Mouse (Mus musculus) brain, embryonic 14.5 days (tissue): Measurements from ENCODE around the gene Smoc1.

ENCODE experiments used
- CTCF ChIP-seq: fragments of 200-500 bp; IDR thresholded peaks from 2 replicates; pipeline ENCODE4 v1.5.1; 2012; ENCODE audit warnings: inconsistent platforms, mild to moderate bottlenecking, moderate library complexity, borderline replicate concordance; ENCODE audit not compliant: insufficient read depth, insufficient read length; ENCODE audit errors: extremely low read depth
- POLR2A ChIP-seq: fragments of 200-500 bp; IDR thresholded peaks from 2 replicates; pipeline ENCODE4 v1.6.1; 2012; ENCODE audit warnings: mild to moderate bottlenecking, inconsistent platforms, borderline replicate concordance; ENCODE audit not compliant: poor library complexity, insufficient read depth, insufficient read length, severe bottlenecking; ENCODE audit errors: extremely low read depth

DNA sequence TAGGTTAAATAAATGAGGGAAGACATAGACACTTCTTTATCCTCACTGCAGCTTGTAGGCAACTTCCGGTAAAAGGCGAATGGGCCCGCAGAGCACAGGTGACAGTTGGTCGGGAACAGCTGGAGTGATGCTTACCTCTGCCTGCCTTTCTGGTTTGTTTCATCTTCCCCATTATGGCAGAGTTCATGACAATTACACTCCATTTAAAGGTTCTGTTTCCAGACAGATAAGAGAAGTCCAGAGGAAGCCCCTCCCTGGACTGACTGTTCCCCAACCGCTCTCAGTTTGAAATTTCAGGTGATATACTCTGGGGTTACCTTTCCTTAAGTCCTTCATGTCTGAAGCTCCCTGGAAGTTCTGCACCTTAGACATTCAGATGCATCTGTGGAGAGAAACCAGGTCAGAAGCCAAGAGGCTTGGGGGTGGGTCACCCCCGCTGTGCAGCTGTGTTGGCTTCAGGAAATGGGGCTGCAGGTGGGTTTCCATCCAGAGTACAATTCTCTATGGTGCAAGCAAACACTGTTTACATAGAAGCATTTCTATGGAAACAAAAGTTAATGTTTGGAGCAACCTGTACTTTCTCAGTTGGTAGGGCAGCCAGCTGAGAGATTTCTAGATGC, 36.8 kb downstream of the Smoc1 start:
- no peak for TF ChIP-seq POLR2A
- no peak for TF ChIP-seq CTCF
